Mouse (Mus musculus) layer of hippocampus, adult 9-11 months (tissue): Measurements from ENCODE around the gene Gm12830.

ENCODE experiments used
- DNase-seq: peaks from one replicate; pipeline ENCODE4 v3.0.0; 2022

Gene Gm12830

GRCm38 (mm10) chr4:114821567-114822192, at the start of gene Gm12830:
Gene Gm12830, plus strand, starts transcription at chr4:114821722.
- DNase-seq = peak; percentile 28

DNA sequence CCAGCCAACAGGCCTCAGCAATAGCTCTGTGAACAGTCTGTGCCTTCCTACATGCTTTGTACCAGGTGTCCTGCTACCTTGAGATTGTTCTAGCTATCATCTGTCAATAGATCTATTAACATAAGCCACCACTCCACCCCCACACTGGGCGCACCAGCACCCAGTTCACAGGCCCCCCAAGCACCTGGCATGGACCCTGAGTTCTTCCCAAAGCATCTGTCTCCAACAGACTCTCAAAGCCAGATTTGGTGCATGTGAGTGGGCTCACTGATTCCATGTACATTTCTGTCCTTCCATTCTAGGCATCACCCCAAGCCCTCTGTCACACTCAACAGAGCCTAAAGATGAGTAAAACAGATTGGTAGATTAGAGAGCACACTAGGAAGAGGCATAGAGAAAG, 48.2 kb upstream of the Gm12830 start:
- DNase-seq = peak; percentile 61

- peak; percentile 15 for DNase-seq
These were observed 43.8 kb upstream of the Gm12830 start for GRCm38 (mm10) chr4:114777625-114778202.

DNA sequence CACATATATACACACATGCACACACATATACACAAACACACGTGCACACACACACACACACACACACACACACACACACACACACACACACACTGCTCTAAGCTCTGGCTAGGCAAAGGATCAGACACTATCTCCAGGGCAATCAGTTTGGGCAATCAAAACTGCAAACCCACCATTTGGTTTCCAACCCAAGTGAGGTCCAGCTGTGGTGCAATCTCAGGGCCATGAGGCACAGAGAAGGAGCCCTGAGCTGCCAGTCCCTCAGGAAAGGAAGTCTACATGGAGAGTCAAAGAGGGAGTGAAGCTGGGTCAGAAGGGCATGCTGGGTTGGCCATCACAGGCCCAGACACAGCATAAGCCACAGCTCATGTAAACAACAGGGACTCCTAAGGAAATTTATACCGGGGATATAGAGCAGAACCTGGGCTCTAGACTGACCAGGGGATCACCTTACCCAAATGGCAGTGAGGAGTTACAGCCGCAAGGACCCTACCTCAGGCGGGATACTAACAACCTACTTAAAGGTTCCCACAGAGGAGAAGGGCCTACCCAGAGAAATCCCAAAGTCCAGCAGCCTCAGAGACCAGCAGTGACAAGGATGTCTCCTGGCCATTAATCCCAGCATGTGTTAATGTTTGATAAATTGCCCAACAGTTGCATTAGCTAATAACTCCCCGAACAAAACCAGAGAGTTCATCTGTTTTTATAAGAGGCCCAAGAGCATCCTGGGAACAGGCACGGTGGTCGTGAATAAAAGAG, 42.6 kb upstream of the Gm12830 start:
- no peak for DNase-seq

- no peak for DNase-seq
These were observed 42.1 kb upstream of the Gm12830 start for GRCm38 (mm10) chr4:114779475-114779757.

GRCm38 (mm10) chr4:114779758-114780546, 41.6 kb upstream of the Gm12830 start:
- no peak for DNase-seq

- DNase-seq = no peak
These were observed 38.7 kb upstream of the Gm12830 start for GRCm38 (mm10) chr4:114782851-114783250.

DNA sequence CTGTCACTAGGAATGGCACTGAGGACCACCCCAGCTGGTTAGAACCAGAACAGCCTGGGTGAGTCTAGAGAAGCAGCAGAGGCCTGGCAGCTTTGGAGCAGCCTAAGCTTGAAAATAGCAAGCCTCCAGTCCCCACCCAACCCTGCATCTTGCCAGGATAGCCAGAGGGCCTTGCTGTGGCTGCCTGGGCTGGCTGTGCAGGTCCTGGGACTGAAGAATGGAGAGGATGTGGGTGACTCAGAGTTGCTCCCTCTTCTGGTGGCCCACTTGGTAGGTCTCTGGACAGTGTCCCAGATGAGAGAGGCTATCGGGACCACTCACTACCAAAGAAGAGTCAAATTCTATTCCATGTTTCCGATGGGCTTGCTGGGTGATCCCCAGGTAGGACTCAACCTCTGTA, 36.8 kb upstream of the Gm12830 start:
- DNase-seq = no peak

DNA sequence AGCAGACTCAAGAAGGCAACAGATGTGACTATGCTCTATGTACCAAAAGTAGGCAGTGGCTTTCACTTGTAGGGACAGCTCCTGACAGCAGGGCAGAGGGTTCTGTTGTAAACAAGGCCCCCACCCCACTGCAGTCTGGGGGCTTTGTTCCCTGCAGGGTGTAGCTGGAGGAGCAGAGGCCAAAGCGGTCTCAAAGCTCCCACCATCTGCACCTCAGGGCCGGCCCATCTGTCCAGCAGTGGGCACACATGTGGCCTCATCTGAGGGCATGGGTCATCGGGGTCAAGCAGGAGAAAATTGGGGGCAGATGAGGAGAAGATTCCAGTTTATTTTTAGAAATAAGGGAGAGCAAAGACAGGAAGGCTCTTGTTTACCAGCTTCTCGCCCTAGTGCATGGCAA, 32.7 kb upstream of the Gm12830 start:
- DNase-seq = no peak

DNA sequence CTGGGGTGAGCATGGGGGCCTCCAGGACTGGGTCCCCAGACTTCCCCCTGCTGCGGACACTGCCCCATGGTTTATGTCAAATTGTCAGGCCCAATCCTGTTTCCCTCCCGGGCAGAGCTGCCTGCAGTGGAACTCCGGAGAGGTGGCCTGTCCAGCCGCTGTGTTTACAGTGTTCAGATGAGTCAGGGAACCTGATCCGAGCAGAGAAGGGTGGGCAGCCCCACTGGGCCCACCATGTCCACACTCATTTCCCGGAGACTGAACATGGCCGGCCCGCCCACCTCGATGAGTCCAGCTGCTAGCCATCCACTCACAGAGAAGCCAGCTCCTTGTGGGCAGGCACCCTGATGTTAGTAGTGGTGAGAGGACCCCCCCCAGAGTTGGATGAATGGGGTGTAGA, 29.9 kb upstream of the Gm12830 start:
- DNase-seq = no peak

GRCm38 (mm10) chr4:114793836-114794235, 27.7 kb upstream of the Gm12830 start:
- DNase-seq = no peak

DNA sequence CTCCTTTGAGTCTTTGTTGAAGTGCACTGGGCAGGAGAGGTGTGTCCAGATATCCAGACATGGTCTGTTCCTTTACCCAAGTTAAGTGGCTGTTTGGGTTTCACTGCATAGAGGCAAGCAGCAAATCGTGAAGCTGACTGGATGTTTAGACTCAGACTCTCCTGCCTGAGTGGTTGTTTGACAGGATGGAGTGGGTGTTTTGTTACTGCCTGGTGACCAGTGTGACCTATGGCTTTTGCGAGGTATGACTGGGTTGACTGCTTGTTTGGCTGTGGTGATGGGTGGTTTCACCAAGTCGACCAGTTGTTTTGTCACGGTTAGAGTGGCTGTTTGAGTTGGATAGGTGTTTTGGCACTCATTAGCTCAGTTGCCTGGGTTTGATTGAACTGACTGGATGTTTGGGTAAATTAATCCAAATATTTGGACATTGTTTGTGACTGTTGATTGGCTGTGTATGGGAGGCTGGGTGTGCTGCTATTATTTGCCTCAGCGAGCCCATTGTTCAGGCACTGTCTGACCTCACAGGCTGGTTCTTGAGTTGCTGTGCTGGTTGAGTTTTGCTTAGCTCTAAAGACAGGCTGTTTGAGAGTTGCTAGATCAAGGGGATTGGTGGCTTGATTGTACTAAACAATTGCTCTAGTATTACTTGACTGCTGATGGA, 24.1 kb upstream of the Gm12830 start:
- DNase-seq = no peak

GRCm38 (mm10) chr4:114798041-114798624, 23.4 kb upstream of the Gm12830 start:
- no peak for DNase-seq

DNA sequence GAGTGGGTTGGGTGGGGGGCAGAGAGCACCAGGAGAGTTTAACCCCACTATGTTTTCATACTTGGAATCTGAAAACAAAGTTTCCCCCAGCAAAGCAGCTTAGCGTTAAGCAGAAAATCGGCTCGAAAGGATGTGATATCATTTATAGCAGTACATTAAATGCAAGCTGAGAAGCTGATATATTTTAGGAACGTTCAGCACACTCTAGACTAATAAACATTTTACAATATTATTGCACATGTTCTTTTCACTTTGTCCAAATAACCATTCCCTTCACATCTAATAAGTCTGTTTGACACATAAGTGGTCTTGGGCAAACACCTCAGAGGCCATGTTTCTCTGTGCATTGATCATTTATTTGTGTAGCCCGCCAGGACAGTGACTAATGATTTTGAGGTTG, 17.4 kb upstream of the Gm12830 start:
- no peak for DNase-seq

DNA sequence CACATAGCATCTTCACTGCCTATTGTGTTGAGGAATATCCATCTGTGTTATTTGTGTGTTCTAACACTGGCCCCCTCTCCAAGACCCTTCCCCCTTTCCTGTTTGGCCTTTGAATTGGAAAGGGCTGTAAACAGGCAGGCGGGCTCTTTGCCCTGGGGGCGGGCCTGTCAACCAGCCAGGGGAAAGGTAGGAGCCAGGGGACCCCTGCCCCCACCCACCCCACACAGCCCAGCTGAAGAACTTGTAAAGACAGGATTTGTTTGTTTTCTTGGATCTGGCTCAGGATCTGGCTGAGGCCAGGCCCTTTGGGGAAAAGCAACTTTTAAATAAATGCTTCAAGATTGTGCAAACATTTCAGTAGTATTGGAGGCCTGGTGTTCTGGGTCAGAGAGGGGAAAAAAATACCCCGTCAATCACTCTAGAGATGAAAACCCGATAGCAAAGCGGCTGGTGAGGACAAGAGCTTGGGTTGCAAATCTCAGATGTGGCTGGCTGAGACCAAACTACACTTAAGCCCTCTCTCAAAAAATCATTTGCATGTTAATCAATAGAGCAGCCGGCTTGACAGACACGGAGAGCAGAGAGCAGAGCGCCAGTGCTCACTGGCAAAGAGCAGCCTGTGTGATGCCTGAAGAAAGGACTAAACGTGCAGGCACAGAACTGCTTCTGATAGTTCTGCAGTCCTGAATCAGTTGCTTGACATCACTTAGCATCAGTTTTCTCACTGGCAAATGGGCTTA, 2.4 kb upstream of the Gm12830 start:
- no peak for DNase-seq

GRCm38 (mm10) chr4:114834770-114835581, 13.5 kb downstream of the Gm12830 start:
- DNase-seq = no peak

DNA sequence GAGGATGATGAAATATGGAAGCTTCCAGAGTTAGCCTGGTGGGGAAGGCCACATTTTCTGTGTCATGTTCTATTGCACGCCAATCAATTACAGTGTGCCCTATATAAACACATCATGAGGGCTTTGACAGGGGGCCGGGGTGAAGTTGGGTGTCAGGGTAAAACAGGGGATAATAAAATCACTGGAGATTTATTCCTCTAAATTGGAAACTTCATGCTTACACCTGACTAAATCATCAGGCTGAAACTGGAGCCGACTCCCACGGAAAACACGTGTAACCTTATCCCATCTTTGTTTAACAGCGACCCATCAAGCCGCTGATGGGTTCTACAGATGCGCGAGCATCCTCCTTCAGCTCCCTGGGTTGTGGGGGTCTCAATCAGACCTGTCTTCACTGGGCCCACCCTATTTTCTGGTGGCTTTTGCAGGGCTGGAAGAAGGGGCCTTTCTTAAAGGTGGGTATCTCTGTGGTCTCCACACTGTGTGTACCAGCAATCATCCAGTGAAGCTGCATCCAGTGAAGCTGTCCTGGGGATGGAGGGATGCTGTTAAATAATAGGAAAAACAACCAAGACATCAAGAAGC, 19.9 kb downstream of the Gm12830 start:
- DNase-seq = no peak

GRCm38 (mm10) chr4:114842376-114842960, 20.9 kb downstream of the Gm12830 start:
- DNase-seq = no peak

GRCm38 (mm10) chr4:114843097-114843721, 21.7 kb downstream of the Gm12830 start:
- no peak for DNase-seq

DNA sequence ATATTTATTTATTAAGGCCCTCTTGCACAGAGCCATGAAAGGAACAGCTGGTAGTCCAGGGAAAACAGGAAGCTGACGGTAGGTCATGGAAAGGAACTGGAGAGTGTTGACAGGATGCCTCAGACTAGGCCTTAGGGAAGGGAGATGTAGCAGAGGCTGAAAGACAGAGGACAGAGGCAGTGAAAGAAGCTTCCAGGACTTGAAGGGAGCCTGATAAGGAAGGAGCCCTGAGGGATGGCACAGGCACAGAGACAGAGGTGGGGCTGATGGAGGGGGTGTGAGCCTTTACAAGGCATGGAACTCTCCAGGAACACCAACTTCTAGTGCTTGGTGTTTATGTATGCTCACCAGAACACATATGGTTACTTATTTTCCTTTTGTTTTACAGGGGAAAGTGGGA, 23.1 kb downstream of the Gm12830 start:
- DNase-seq = no peak
